Mouse (Mus musculus): ENCODE data around the gene Slc5a7.

DNA sequence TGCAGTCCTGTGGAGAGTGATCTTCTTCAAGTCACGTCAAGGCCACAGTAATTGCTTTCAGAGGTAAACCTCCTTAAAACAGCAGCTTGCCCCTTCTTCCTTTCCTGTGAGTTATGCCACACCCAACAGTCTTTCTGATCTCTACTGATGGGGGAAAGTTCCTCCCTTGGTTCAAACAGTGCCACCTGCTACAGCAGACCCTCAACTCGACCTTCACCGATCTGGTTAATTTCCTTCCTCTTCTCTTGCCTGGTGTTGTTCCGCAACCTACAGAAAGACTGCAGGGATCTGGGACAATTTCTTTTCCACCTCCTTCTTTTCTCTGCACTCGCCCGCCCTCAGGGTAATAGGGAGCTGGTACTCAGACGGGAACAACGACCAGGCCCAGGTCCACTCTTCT, 48.8 kb upstream of the Slc5a7 start:
- TF ChIP-seq CTCF (IDR thresholded peaks at IDR 0.05; ENCODE audit: low read depth) (no peak), EP300 (IDR thresholded peaks at IDR 0.05; ENCODE audit: low read depth) (no peak)

Measured in liver, postnatal 0 days (tissue).